Mouse (Mus musculus): ENCODE data around the gene Rbm28. TPM values are rescaled to one million over a fixed set of nuclear protein-coding genes. Genes with fewer than 3 reads are reported as not detected.

Rbm28 gene
- total RNA-seq (2021), result 10 to 100 TPM; 13.7 to 14.1 TPM
- long read RNA-seq, experiment 1, full-length matches to known transcripts, result 5 of 7 reads
- long read RNA-seq, experiment 1, partial matches to known transcripts, result 0 of 7 reads
- long read RNA-seq, experiment 1, other reads (novel, unspliced or antisense), result 2 of 7 reads
- long read RNA-seq, experiment 2, full-length matches to known transcripts, result 13 of 16 reads
- long read RNA-seq, experiment 2, partial matches to known transcripts, result 2 of 16 reads
- long read RNA-seq, experiment 2, other reads (novel, unspliced or antisense), result 1 of 16 reads

- DNase-seq, result peak; percentile 83
Measured at GRCm38 (mm10) chr6:29164314-29165244, at the start of gene Rbm28. Gene Rbm28, minus strand, starts transcription at chr6:29165006.

DNA sequence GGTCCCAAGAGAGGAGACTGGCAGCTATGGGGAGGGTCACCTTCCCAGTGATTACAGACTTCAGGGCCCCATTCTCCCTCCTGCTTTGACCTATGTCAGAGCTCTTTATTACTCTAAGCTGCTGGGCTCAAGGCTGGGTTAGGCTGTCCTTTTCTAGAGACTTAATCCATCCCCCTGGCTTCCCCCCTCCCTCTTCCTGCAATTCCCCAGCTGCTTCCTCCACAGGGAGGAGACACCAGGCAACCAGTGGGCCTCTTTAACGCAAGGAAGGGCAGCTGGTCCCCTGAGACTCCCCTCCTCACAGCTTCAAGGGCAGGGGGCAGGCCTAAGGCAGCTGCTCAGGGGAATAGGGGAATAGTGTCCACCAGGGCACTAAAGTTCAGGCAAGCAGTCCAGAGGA, 49.4 kb upstream of the Rbm28 start:
- DNase-seq, result peak; percentile 47

GRCm38 (mm10) chr6:29213436-29213835, 48.6 kb upstream of the Rbm28 start:
- DNase-seq, result no peak

DNA sequence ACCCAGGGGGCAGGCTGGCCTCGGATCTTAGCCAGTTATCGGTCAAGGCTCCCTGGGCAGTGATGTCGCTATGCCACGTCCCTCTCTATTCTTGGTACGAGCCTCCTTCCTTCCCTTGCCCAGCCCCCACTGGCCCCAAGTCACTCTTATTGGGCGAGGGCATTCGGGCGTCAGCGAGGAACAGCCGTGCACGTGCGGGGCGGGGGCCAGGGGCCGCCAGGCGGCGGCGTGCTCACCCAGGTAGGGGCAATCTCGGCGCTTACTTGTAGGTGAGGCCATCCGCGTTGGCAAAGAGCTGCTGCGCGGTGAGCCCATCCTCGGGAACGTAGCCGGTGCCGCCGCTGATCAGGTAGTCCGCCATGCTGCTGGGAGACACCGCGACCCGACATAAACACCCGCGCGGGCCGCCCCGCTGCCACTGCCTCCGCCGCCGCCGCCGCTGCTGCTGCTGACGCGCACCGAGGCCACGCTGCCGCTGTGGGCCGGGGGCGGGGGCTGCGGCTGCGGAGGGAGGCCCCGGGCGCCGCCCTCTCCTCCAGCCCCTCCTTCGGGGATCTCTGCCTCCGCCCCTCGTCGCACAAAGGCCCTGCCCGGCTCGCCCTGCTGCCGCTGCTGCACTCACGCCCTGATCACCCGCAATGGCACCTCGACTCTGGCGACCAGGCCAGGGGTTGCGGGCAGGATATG, 47.1 kb upstream of the Rbm28 start:
- DNase-seq, result peak; percentile 88

- DNase-seq, result peak; percentile 6
Measured at GRCm38 (mm10) chr6:29211146-29211545, 46.3 kb upstream of the Rbm28 start.

- peak; percentile 6 for DNase-seq
Measured at GRCm38 (mm10) chr6:29210231-29210936, 45.6 kb upstream of the Rbm28 start.

DNA sequence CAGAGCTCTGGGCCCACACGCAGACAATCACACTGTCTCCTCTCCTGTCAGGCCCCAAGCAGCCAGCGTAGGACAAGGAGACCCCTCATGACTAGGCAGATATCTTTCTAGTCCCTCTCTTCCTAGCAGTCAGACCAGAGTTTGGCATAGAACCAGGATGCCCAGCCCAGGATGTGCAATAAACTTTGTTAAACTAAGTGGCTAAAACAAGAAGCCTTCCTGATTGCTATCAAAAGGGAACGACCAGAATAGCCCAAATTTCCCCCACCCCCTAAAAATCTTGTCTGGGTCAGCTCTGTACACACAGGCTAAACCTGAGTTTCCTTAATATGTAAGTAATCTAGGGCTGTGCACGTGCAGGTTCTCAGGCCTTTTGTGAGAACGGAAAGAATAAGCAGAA, 43.4 kb upstream of the Rbm28 start:
- peak; percentile 2 for DNase-seq

DNA sequence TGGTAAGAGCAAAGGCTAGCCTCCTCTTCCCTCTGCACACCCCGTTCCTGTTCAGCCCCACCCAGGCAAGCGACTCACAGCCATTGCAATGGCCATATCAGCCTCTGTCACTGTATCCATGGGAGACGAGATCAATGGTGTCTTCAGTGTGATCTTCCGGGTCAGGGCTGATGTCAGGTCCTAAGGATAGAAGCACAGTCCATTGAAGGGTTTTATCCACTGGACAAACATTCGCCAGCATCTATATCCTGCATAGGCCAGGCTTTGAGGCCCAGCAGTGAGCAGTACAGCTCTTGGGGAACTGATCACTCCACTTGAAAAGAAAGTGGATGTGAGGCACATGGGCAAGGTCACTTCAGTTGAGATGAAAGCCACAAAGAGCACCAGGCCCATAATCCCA, 42.2 kb upstream of the Rbm28 start:
- DNase-seq, result no peak

- peak; percentile 5 for DNase-seq
Measured at GRCm38 (mm10) chr6:29206006-29206405, 41.2 kb upstream of the Rbm28 start.

- DNase-seq, result peak; percentile 28
Measured at GRCm38 (mm10) chr6:29204932-29205614, 40.3 kb upstream of the Rbm28 start.

- no peak for DNase-seq
Measured at GRCm38 (mm10) chr6:29203861-29204585, 39.2 kb upstream of the Rbm28 start.

GRCm38 (mm10) chr6:29203096-29203495, 38.3 kb upstream of the Rbm28 start:
- DNase-seq, result no peak

DNA sequence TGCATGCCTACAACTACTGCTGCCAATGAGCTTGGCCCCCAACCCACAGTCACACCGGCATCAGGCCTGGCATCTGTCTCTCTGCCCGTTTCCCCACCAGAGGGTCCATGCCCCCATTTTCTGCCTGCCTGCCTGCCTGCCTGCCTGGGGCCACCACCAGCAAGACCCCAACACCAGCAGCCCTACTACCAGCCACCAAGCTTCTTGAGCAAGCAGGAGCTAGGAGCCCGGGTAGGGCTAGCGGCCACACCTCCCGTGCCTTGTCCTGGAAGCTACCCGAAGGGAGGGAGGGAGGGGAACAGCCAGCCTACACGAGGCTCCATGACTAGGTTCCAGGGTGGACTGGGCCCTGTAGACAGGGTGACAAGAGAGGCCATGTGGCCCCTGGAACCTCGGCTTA, 37.2 kb upstream of the Rbm28 start:
- DNase-seq, result no peak

GRCm38 (mm10) chr6:29201341-29201740, 36.5 kb upstream of the Rbm28 start:
- DNase-seq, result no peak

GRCm38 (mm10) chr6:29200496-29200895, 35.7 kb upstream of the Rbm28 start:
- no peak for DNase-seq

DNA sequence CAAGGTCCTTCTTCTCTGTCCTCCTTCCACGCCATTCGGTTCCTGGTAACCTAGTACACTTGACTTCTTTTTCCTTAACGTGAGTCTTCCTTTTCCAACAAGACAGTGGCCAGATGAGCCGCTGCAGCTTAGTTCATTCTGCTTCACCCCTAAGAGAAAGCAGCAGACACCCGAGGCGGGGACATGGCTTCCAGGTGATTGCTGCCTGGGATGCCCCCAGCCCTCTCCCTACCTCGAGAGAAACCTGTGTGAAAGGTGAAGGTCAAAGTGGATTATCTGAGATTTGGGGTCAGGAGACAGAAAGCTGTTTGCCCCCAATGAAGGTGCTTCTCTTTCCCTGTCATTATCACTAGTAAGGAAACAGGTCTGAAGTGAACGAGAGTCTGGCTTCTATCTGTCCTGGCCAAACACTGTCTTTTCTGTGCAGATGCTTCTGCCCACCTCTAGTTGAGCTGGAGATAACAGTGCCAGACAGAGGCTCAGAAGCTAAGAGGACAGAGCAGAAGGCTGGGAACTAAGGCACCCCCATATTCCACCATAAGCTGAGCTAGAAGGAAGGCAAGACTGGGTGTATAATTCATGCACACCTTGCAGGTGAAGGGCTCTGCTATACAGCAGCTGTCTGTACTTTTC, 34.5 kb upstream of the Rbm28 start:
- no peak for DNase-seq

GRCm38 (mm10) chr6:29198309-29199222, 33.8 kb upstream of the Rbm28 start:
- DNase-seq, result peak; percentile 71

GRCm38 (mm10) chr6:29195846-29196698, 31.3 kb upstream of the Rbm28 start:
- peak; percentile 50 for DNase-seq
